Mouse (Mus musculus): ENCODE results near the gene 1700003E16Rik. TPM values are rescaled to one million over a fixed set of nuclear protein-coding genes. Genes with fewer than 3 reads are reported as not detected.

1700003E16Rik gene
- polyA plus RNA-seq, 1 experiment from 2014 or later = 1.9 TPM

GRCm38 (mm10) chr6:83169872-83170271, 13.7 kb downstream of the 1700003E16Rik start:
- WGBS = 92% methylated on average over 5 of the region's 5 CpGs
- no peaks in the 10 kb centered on the region for H3K9me3 ChIP-seq
- no peak for DNase-seq (ENCODE audit: extremely low spot score, low spot score)
- no peaks in the 10 kb centered on the region for H3K27me3 ChIP-seq (ENCODE audit: poor library complexity, severe bottlenecking)
- no peaks in the 10 kb centered on the region for H3K36me3 ChIP-seq (replicated peaks)
- peaks cover 32% of the 10 kb centered on the region for H3K4me1 ChIP-seq
- H3K27ac ChIP-seq = no peak overlapping the region
- H3K4me3 ChIP-seq = no peak overlapping the region

- Histone ChIP-seq H3K27me3 (ENCODE audit: poor library complexity, severe bottlenecking) (no peaks in the 10 kb centered on the region), H3K36me3 (replicated peaks) (0 out of 2 replicates have a peak, but pooled peaks cover 1% of the 10 kb centered on the region), H3K27ac (no peak overlapping the region), H3K4me3 (no peak overlapping the region), H3K4me1 (peaks cover 26% of the 10 kb centered on the region), H3K9me3 (no peaks in the 10 kb centered on the region)
- no peak for DNase-seq (ENCODE audit: extremely low spot score, low spot score)
- 80% methylated on average over 5 of the region's 5 CpGs for WGBS
Observed at GRCm38 (mm10) chr6:83171063-83171462, 14.9 kb downstream of the 1700003E16Rik start.

- Histone ChIP-seq H3K27ac (no peak overlapping the region), H3K4me1 (peaks cover 14% of the 10 kb centered on the region), H3K9me3 (no peaks in the 10 kb centered on the region), H3K36me3 (replicated peaks) (0 out of 2 replicates have a peak, but pooled peaks cover 5% of the 10 kb centered on the region), H3K27me3 (ENCODE audit: poor library complexity, severe bottlenecking) (no peaks in the 10 kb centered on the region), H3K4me3 (no peak overlapping the region)
- DNase-seq (ENCODE audit: extremely low spot score, low spot score) = no peak
- 63% methylated on average over 9 of the region's 9 CpGs for WGBS
Observed at GRCm38 (mm10) chr6:83172240-83172920, 16.2 kb downstream of the 1700003E16Rik start.

- peaks cover 32% of the 10 kb centered on the region for H3K4me1 ChIP-seq
- no peaks in the 10 kb centered on the region for H3K9me3 ChIP-seq
- H3K27me3 ChIP-seq (ENCODE audit: poor library complexity, severe bottlenecking) = no peaks in the 10 kb centered on the region
- no peak overlapping the region for H3K4me3 ChIP-seq
- no peak overlapping the region for H3K27ac ChIP-seq
- WGBS = 88% methylated on average over 8 of the region's 8 CpGs
- DNase-seq (ENCODE audit: extremely low spot score, low spot score) = no peak
- H3K36me3 ChIP-seq (replicated peaks) = 0 out of 2 replicates have a peak, but pooled peaks cover 5% of the 10 kb centered on the region
Observed at GRCm38 (mm10) chr6:83175996-83176395, 19.8 kb downstream of the 1700003E16Rik start.

GRCm38 (mm10) chr6:83179390-83180117, 23.4 kb downstream of the 1700003E16Rik start:
- peaks cover 28% of the 10 kb centered on the region for H3K36me3 ChIP-seq (replicated peaks)
- no peaks in the 10 kb centered on the region for H3K9me3 ChIP-seq
- H3K4me3 ChIP-seq = peak overlapping the region; percentile 50
- peak; percentile 42 for DNase-seq (ENCODE audit: extremely low spot score, low spot score)
- 17% methylated on average over 12 of the region's 12 CpGs for WGBS
- peak overlapping the region; percentile 77 for H3K27ac ChIP-seq
- peaks cover 19% of the 10 kb centered on the region for H3K4me1 ChIP-seq
- H3K27me3 ChIP-seq (ENCODE audit: poor library complexity, severe bottlenecking) = no peaks in the 10 kb centered on the region

- Histone ChIP-seq H3K4me3 (no peak overlapping the region), H3K27me3 (ENCODE audit: poor library complexity, severe bottlenecking) (no peaks in the 10 kb centered on the region), H3K4me1 (peaks cover 28% of the 10 kb centered on the region), H3K27ac (no peak overlapping the region), H3K36me3 (replicated peaks) (peaks cover 31% of the 10 kb centered on the region), H3K9me3 (no peaks in the 10 kb centered on the region)
- no peak for DNase-seq (ENCODE audit: extremely low spot score, low spot score)
- WGBS = 85% methylated on average over 6 of the region's 6 CpGs
Observed at GRCm38 (mm10) chr6:83180605-83181004, 24.4 kb downstream of the 1700003E16Rik start.

GRCm38 (mm10) chr6:83184858-83185435, 28.7 kb downstream of the 1700003E16Rik start:
- no peaks in the 10 kb centered on the region for H3K27me3 ChIP-seq (ENCODE audit: poor library complexity, severe bottlenecking)
- no peak for DNase-seq (ENCODE audit: extremely low spot score, low spot score)
- no peak overlapping the region for H3K27ac ChIP-seq
- H3K4me3 ChIP-seq = no peak overlapping the region
- 91% methylated on average over 3 of the region's 3 CpGs for whole genome bisulfite sequencing
- H3K9me3 ChIP-seq = no peaks in the 10 kb centered on the region
- H3K36me3 ChIP-seq (replicated peaks) = peaks cover 46% of the 10 kb centered on the region
- H3K4me1 ChIP-seq = peaks cover 42% of the 10 kb centered on the region

GRCm38 (mm10) chr6:83185895-83186861, 30.0 kb downstream of the 1700003E16Rik start:
- WGBS = 5% methylated on average over 25 of the region's 25 CpGs
- DNase-seq (ENCODE audit: extremely low spot score, low spot score) = peak; percentile 81
- Histone ChIP-seq H3K9me3 (no peaks in the 10 kb centered on the region), H3K36me3 (replicated peaks) (peaks cover 59% of the 10 kb centered on the region), H3K4me1 (peaks cover 37% of the 10 kb centered on the region), H3K4me3 (peak overlapping the region; percentile 56), H3K27me3 (ENCODE audit: poor library complexity, severe bottlenecking) (no peaks in the 10 kb centered on the region), H3K27ac (peak overlapping the region; percentile 82)

GRCm38 (mm10) chr6:83186946-83187345, 30.7 kb downstream of the 1700003E16Rik start:
- no peaks in the 10 kb centered on the region for H3K9me3 ChIP-seq
- peaks cover 66% of the 10 kb centered on the region for H3K36me3 ChIP-seq (replicated peaks)
- H3K27ac ChIP-seq = peak overlapping the region; percentile 82
- DNase-seq (ENCODE audit: extremely low spot score, low spot score) = no peak
- H3K27me3 ChIP-seq (ENCODE audit: poor library complexity, severe bottlenecking) = no peaks in the 10 kb centered on the region
- 57% methylated on average over 2 of the region's 2 CpGs for WGBS
- H3K4me3 ChIP-seq = peak overlapping the region; percentile 56; the same call in 1 of the 2 replicates
- peaks cover 37% of the 10 kb centered on the region for H3K4me1 ChIP-seq

GRCm38 (mm10) chr6:83193571-83193970, 37.4 kb downstream of the 1700003E16Rik start:
- Histone ChIP-seq H3K27ac (no peak overlapping the region), H3K4me1 (peaks cover 8% of the 10 kb centered on the region), H3K36me3 (replicated peaks) (peaks cover 99% of the 10 kb centered on the region), H3K9me3 (no peaks in the 10 kb centered on the region), H3K27me3 (ENCODE audit: poor library complexity, severe bottlenecking) (no peaks in the 10 kb centered on the region), H3K4me3 (no peak overlapping the region)
- 92% methylated on average over 7 of the region's 7 CpGs for WGBS
- no peak for DNase-seq (ENCODE audit: extremely low spot score, low spot score)

- Histone ChIP-seq H3K27me3 (ENCODE audit: poor library complexity, severe bottlenecking) (no peaks in the 10 kb centered on the region), H3K9me3 (no peaks in the 10 kb centered on the region), H3K4me1 (peaks cover 8% of the 10 kb centered on the region), H3K4me3 (no peak overlapping the region), H3K27ac (no peak overlapping the region), H3K36me3 (replicated peaks) (peaks cover 86% of the 10 kb centered on the region)
- no peak for DNase-seq (ENCODE audit: extremely low spot score, low spot score)
- 47% methylated on average over 15 of the region's 15 CpGs for WGBS
Observed at GRCm38 (mm10) chr6:83197345-83198004, 41.3 kb downstream of the 1700003E16Rik start.

- Histone ChIP-seq H3K4me3 (no peak overlapping the region), H3K27me3 (ENCODE audit: poor library complexity, severe bottlenecking) (no peaks in the 10 kb centered on the region), H3K27ac (no peak overlapping the region), H3K4me1 (no peaks in the 10 kb centered on the region), H3K36me3 (replicated peaks) (peaks cover 28% of the 10 kb centered on the region), H3K9me3 (no peaks in the 10 kb centered on the region)
- no peak for DNase-seq (ENCODE audit: extremely low spot score, low spot score)
- WGBS = 88% methylated on average over 4 of the region's 4 CpGs
Observed at GRCm38 (mm10) chr6:83203320-83203719, 47.1 kb downstream of the 1700003E16Rik start.
